Mouse (Mus musculus): Measurements from ENCODE around the gene Krtap31-2.

Gene Krtap31-2

GRCm38 (mm10) chr11:99935991-99936390 is at the start of gene Krtap31-2:
TSS of gene Krtap31-2 (plus strand) at chr11:99936291.
- no peak for DNase-seq (ENCODE audit: low spot score in 2 of 2)

DNA sequence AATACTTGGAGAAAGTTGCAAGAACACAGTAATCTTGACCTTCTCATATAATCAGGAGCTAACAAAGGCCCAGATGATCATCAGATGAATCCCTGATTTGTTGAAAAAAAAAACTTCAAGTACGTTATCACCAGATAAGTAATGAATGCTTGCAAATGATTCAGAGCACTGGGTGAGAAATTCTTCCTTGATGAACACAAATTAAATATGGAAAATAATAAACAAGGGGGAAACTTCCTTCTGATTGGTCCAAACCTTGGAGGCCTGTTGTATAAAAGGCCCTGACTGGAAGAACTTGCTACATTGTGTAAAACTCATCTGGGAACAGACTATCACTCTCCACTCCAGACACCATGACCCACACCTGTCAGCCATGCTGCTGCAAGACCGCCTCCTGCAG is 28.5 kb upstream of the Krtap31-2 start, which contains the start of gene Krtap31-1:
Gene Krtap31-1 (plus strand): TSS at position 301 of the 400 bp plus-strand sequence.
- DNase-seq (ENCODE audit: low spot score in 2 of 2) = no peak

GRCm38 (mm10) chr11:99914451-99914850 is 21.6 kb upstream of the Krtap31-2 start, which contains the start of gene Gm11565:
TSS of gene Gm11565 (plus strand) at chr11:99914751.
- DNase-seq (ENCODE audit: low spot score in 2 of 2) = no peak

DNA sequence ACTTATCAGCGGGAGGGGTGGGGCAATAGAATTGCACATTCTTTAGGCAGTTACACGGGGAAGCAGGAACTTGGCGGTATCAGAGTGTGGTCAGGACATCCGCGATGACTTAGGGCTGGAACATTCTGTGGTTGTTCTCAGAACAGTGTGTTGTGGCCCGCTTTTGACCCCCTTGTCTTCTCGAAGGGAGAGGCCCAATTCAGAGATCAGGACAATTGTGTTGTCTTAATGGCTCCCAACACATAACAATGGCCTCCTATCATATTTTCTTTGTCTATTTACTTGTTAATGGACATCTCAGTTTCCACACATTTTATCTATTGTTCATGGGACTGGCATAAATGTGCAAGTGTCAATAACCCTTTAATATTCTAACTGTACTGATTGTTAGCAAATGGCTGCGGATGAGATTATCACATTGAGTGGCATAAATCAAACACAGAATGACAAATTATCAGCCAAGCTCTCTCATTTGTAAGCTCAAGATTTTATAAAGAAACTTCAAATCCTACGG is 1.7 kb downstream of the Krtap31-2 start:
- DNase-seq (ENCODE audit: low spot score in 2 of 2) = no peak

GRCm38 (mm10) chr11:99948175-99948574 is 12.1 kb downstream of the Krtap31-2 start, which contains the start of gene Krtap9-5:
TSS of gene Krtap9-5 (plus strand) at chr11:99948475.
- DNase-seq (ENCODE audit: low spot score in 2 of 2) = no peak

DNA sequence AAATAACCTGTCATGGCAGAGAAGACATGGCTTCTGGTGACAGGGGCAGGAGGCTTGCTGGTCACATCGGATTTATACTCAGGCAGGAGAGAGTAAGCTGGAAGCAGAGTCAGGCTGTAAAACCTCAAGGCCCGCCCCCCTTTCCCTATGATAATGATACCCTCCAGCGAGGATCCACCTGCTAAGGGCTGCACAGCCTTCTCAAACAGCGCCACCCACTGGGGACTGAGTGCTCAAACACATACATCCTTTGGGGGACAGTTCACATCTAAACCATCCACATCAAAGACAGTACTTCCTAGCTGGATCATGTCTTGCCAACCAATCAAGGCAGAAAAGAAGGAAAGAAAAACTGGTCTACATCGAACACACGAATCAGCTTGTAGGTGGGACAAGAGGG is 28.1 kb downstream of the Krtap31-2 start:
- no peak for DNase-seq (ENCODE audit: low spot score in 2 of 2)

DNA sequence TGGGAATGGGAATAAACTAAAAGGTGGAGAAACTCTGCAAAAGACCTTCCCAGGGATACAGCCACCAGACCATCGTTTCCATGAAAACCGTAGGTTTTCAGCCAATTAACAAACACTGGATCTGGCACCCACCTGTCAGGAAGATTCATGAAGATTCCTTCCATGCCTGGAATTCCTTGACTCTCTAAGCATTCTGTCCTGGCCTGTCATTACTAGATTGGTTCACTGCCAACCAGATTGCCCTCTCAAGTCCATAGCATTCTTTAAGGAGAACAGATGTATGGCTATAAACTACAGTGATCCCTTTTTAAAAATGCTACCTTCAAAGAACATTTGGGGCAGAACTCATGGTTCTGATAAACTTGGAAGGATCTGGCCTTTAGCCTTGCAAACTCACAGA is 29.9 kb downstream of the Krtap31-2 start:
- DNase-seq (ENCODE audit: low spot score in 2 of 2) = no peak

DNA sequence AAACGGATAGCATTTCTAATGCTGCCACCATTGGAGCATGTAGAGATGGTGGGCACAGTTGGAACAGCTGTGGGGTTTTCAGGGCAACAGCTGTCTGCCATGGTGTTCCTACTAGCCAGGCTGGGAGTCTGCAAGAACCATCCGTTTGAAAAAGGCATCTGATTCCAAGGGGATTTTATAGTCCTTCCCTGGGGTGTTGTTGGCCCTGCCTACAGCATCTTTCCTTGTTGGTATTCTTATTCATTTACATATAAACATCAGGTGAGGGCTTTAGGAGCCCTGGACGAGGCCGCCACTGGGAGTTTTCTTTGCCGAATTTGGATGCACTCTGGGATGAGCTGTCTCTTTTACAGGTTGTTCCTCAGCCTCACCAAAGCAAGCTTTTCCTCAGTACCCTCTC is 42.9 kb downstream of the Krtap31-2 start, which contains the start of gene Krtap29-1:
Gene Krtap29-1 (minus strand): TSS at position 101 of the 400 bp plus-strand sequence.
- DNase-seq (ENCODE audit: low spot score in 2 of 2) = no peak

DNA sequence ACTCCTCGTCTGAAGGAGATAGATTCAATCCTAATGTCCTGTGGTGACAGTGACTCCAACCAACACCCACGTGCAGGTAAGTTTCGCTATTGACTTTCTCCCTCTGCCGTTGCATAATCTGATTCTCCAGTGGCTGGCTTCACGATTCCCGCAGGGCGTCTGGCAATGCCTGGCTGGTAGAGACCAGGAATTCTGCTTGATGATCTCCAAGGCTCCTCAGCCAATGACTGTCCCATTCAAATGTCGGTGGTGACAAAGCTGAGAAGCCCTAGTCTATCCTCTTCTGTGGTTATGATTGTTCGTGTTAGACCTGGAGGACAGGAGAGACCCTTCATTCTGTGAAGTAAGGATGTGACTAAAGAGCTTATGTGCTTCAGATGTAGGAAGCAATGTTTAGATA is 46.6 kb downstream of the Krtap31-2 start:
- no peak for DNase-seq (ENCODE audit: low spot score in 2 of 2)

DNA sequence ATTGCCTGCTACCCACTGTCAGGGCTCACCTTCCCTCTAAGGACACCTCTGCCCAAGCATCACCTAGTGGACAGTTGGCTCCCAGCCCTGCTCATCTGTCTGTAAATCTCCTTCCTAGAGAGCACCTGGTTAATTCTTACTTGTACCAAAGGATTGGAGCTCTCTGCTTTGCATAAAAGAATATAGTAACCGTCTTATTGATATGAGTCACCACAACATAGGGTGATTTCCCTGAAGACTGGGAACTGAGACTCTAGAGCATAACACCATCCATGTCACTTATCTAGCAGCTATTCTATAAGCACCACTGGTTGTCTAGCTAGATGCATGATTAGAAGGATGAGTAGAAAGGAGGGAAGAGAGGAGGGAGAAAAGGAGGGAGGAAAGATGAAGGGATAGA is 47.4 kb downstream of the Krtap31-2 start:
- DNase-seq (ENCODE audit: low spot score in 2 of 2) = no peak

DNA sequence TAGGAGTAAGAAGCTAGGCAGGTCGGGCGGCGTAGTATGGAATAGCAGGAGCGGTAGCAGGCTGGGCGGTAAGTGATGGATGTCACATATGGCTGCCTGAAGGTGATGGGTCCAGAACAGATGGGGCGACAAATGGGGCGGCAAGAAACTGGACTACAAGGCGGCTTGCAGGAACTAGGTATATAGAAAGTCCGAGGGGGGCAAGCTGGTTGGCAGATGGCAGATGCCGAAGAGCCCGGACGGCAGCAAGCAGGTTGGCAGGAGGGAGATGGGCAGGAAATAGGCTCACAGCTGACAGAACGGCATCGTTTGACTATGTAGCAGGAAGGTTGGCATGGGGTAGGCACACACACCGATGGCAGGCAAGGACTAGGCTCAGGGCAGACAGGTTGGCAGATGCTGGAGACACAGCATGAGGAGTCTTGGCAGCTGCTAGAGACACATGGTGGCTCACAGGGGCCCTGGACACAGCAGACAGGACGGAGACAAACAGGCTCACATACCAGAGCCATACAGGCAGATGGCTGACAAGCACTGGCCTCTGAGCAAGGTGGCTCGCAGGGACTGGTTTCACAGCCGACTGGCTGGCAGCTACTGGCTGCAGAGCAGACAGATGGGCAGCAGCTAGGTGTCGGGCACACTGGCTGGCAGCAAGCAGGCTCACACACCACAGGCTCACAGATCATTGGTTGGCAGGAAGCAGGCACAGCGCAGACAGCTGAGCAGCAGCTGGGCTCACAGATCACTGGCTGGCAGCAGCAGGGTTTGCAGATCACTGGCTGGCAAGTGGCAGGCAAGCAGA is 49.4 kb downstream of the Krtap31-2 start:
- peak; percentile 35 to 65 for DNase-seq (ENCODE audit: low spot score in 2 of 2)

DNA sequence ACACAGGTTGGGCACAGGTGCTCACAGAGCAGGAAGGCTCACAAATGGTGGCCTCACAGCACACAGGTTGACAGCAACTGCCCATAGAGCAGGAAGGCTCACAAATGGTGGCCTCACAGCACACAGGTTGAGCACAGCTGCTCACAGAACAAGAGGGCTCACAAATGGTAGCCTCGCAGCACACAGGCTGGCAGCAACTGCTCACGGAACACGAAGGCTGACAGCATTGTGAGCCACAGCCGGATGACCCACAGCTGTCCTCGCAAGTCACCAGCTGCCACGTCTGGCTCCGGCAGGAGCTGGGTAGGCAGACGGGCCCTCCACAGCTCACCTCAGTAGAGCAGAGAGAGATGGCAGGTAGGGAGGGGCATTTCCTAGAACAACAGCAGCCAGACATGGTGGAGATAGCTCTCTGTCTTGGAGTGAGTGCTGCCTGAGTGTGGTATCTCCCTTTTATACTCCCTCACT is 50.1 kb downstream of the Krtap31-2 start, which contains the start of gene Krtap16-1:
Gene Krtap16-1 (minus strand): TSS at position 418 of the 468 bp plus-strand sequence.
- DNase-seq (ENCODE audit: low spot score in 2 of 2) = no peak
